ENCODE assay signal across 11 mouse cellular contexts in the genomic region with DNA sequence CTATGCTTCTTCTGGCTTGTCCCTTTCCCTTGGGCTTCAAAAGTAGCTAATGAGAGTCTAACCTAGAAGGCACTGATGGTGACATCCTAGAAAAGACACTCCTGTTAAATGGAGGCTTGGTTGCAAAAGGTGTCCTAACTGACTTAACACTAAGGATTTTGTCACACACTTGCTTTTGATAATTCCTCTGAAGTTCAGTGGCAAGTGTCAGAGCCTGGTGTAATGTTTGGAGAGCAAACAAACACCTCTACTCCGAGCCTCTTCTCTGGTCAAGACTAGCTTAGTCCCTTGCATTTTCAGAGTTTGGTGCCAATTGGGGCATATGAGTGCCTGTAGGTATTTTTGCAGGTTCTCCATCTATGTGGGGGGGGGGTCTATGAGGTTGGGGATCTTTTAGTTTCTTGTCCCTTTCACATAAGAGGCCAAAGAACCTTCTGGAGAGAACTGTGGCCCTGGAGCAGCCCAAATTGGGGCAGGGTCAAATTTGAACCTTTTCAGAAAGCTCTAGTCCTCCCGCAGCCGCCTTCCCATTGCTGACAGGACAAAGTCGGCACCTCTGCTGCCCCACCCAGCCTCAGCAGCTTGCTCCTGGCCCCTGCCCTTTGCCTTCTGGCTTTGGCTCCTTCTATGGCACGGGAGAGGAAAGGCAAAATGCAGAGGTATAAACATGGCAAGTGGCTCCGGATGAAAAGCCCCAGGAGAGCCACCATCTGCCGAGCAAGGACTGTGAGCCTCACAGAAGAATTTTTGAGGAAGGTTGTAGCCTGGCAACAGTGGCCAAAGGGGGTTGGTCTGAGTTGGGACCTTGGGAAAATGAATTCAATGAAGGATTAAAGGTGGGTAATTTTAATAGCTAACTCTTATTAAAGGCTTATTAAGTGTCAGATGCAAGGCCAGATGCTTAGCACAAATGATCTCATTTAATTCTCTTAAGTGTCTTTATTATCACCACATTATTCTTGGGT. TPM values are rescaled to one million over a fixed set of nuclear protein-coding genes. Genes with fewer than 3 reads are reported as not detected.
A peak's percentile ranks its signal among the peaks of the same experiment; 100 is the strongest.
DNase-seq lines count a peak whose midpoint lies in the region; ATAC-seq and TF ChIP-seq lines count a peak whose summit lies in the region.
"Had no signal": no experiment of that assay in that cellular context is flagged by ENCODE, and none has a peak within 500 bp of the region (broad histone marks: within the 10 kb centered on the region; RNA-seq: fewer than 3 reads in every experiment).

No protein-coding gene starts in this region.

- no peak overlapping the region; the same call in 1 of the 2 replicates for H3K4me3 ChIP-seq in kidney, embryonic 14.5 days (ENCODE audit: low read length)
- no peak overlapping the region for H3K4me3 ChIP-seq in midbrain, embryonic 12.5 days
- no peak overlapping the region for H3K4me3 ChIP-seq in midbrain, embryonic 14.5 days (replicated peaks; ENCODE audit: low read depth, low read length)
- no peak overlapping the region for H3K4me3 ChIP-seq in intestine, postnatal 0 days (ENCODE audit: low read depth, low read length)
- H3K4me3 ChIP-seq in stomach, postnatal 0 days (ENCODE audit: low read depth, low read length): no peak overlapping the region
- H3K4me3 ChIP-seq: erythroblast, embryonic 14.5 days; heart, embryonic 12.5 days; neural tube, embryonic 13.5 days had no signal

- H3K9me3 ChIP-seq in kidney, embryonic 14.5 days (ENCODE audit: control insufficient read depth, low read length): no peaks in the 10 kb centered on the region
- H3K9me3 ChIP-seq in midbrain, embryonic 12.5 days: no peaks in the 10 kb centered on the region
- no peaks in the 10 kb centered on the region for H3K9me3 ChIP-seq in midbrain, embryonic 14.5 days (ENCODE audit: control insufficient read depth, low read length)
- H3K9me3 ChIP-seq in intestine, postnatal 0 days (ENCODE audit: control insufficient read depth): no peaks in the 10 kb centered on the region
- H3K9me3 ChIP-seq in stomach, postnatal 0 days (ENCODE audit: control insufficient read depth, low read length): no peaks in the 10 kb centered on the region
- H3K9me3 ChIP-seq: heart, embryonic 12.5 days; hindbrain, embryonic 15.5 days; neural tube, embryonic 13.5 days had no signal

- no peak overlapping the region for H3K27ac ChIP-seq in kidney, embryonic 14.5 days (ENCODE audit: low read depth, low read length)
- no peak overlapping the region for H3K27ac ChIP-seq in midbrain, embryonic 12.5 days (replicated peaks)
- no peak overlapping the region for H3K27ac ChIP-seq in midbrain, embryonic 14.5 days (replicated peaks; ENCODE audit: low read depth, low read length)
- peak overlapping the region; percentile 21; the same call in 1 of the 2 replicates for H3K27ac ChIP-seq in intestine, postnatal 0 days (ENCODE audit: low read depth, low read length)
- peak overlapping the region; percentile 81 for H3K27ac ChIP-seq in stomach, postnatal 0 days (replicated peaks)
- H3K27ac ChIP-seq: hindbrain, embryonic 15.5 days; neural tube, embryonic 13.5 days had no signal

- H3K36me3 ChIP-seq in kidney, embryonic 14.5 days (ENCODE audit: control insufficient read depth, insufficient read depth, low read length): no peaks in the 10 kb centered on the region
- no peaks in the 10 kb centered on the region for H3K36me3 ChIP-seq in midbrain, embryonic 12.5 days
- no peaks in the 10 kb centered on the region for H3K36me3 ChIP-seq in midbrain, embryonic 14.5 days (ENCODE audit: control insufficient read depth, insufficient read depth, low read length)
- no peaks in the 10 kb centered on the region for H3K36me3 ChIP-seq in intestine, postnatal 0 days (ENCODE audit: control insufficient read depth, insufficient read depth)
- H3K36me3 ChIP-seq in stomach, postnatal 0 days (ENCODE audit: control insufficient read depth, insufficient read depth, low read length): no peaks in the 10 kb centered on the region
- H3K36me3 ChIP-seq: heart, embryonic 12.5 days; hindbrain, embryonic 15.5 days; neural tube, embryonic 13.5 days had no signal

- no peaks in the 10 kb centered on the region for H3K4me1 ChIP-seq in kidney, embryonic 14.5 days (ENCODE audit: control insufficient read depth, insufficient read depth, low read length)
- peaks cover 10% of the 10 kb centered on the region; the same call in 1 of the 2 replicates for H3K4me1 ChIP-seq in midbrain, embryonic 12.5 days
- peaks cover 6% of the 10 kb centered on the region; the same call in 1 of the 2 replicates for H3K4me1 ChIP-seq in midbrain, embryonic 14.5 days (ENCODE audit: control insufficient read depth, insufficient read depth, low read length)
- H3K4me1 ChIP-seq in intestine, postnatal 0 days (replicated peaks; ENCODE audit: control insufficient read depth, insufficient read depth, low read length): no peaks in the 10 kb centered on the region
- no peaks in the 10 kb centered on the region for H3K4me1 ChIP-seq in stomach, postnatal 0 days (replicated peaks; ENCODE audit: control insufficient read depth, insufficient read depth)

- no peak for TF ChIP-seq CTCF in intestine, postnatal 0 days (IDR thresholded peaks at IDR 0.05; ENCODE audit: low read depth)
- no peak for TF ChIP-seq CTCF in stomach, postnatal 0 days (IDR thresholded peaks at IDR 0.05; ENCODE audit: low read depth)

- no peak for TF ChIP-seq EP300 in stomach, postnatal 0 days (optimal IDR thresholded peaks at IDR 0.05)

- H3K27me3 ChIP-seq in kidney, embryonic 14.5 days (ENCODE audit: control insufficient read depth, insufficient read depth, low read length): no peaks in the 10 kb centered on the region
- peaks cover 65% of the 10 kb centered on the region for H3K27me3 ChIP-seq in midbrain, embryonic 12.5 days
- no peaks in the 10 kb centered on the region for H3K27me3 ChIP-seq in midbrain, embryonic 14.5 days (ENCODE audit: control insufficient read depth, insufficient read depth, low read length)
- no peaks in the 10 kb centered on the region for H3K27me3 ChIP-seq in intestine, postnatal 0 days (replicated peaks; ENCODE audit: control insufficient read depth, insufficient read depth, low read length)
- H3K27me3 ChIP-seq in stomach, postnatal 0 days (ENCODE audit: control insufficient read depth, insufficient read depth, low read length): no peaks in the 10 kb centered on the region

- H3K4me2 ChIP-seq in kidney, embryonic 14.5 days (replicated peaks; ENCODE audit: low read depth, low read length): peak overlapping the region; percentile 38; the same call in 1 of the 2 replicates
- no peak overlapping the region for H3K4me2 ChIP-seq in midbrain, embryonic 12.5 days (replicated peaks)
- no peak overlapping the region for H3K4me2 ChIP-seq in midbrain, embryonic 14.5 days (ENCODE audit: low read length)
- H3K4me2 ChIP-seq in intestine, postnatal 0 days (replicated peaks; ENCODE audit: low read depth): 0 out of 2 replicates have a peak overlapping the region, but pooled peaks have one; percentile 9
- no peak overlapping the region; the same call in 1 of the 2 replicates for H3K4me2 ChIP-seq in stomach, postnatal 0 days (replicated peaks; ENCODE audit: low read depth)

- no peak for DNase-seq in kidney, adult 11 months
- no peak for DNase-seq in midbrain, embryonic 14.5 days
- DNase-seq in stomach, postnatal 0 days (ENCODE audit: low spot score): no peak
- no peak for DNase-seq in left cerebral cortex, adult 18-20 months (ENCODE audit: low spot score in 2 of 2)

- no peak for ATAC-seq in kidney, embryonic 14.5 days (ENCODE audit: low FRiP score, low TSS enrichment)
- ATAC-seq in midbrain, embryonic 12.5 days (ENCODE audit: low FRiP score, low read depth): peak; percentile 52; the same call in 1 of the 2 replicates
- ATAC-seq in midbrain, embryonic 14.5 days (ENCODE audit: low FRiP score, low TSS enrichment): no peak; the same call in 1 of the 2 replicates
- ATAC-seq in intestine, postnatal 0 days: 0 out of 2 replicates have a peak, but pooled peaks have one; percentile 56
- no peak for ATAC-seq in stomach, postnatal 0 days (ENCODE audit: low FRiP score, low TSS enrichment)

- 54% methylated on average over 7 of the region's 7 CpGs for WGBS in kidney, embryonic 14.5 days
- WGBS in midbrain, embryonic 12.5 days: 37% methylated on average over 7 of the region's 7 CpGs
- WGBS in midbrain, embryonic 14.5 days: 39% methylated on average over 7 of the region's 7 CpGs
- 36% methylated on average over 7 of the region's 7 CpGs for WGBS in intestine, postnatal 0 days
- WGBS in stomach, postnatal 0 days: 40% methylated on average over 7 of the region's 7 CpGs

- no peak overlapping the region for H3K9ac ChIP-seq in kidney, embryonic 14.5 days (ENCODE audit: low read depth, low read length)
- H3K9ac ChIP-seq in midbrain, embryonic 12.5 days (replicated peaks): no peak overlapping the region
- H3K9ac ChIP-seq in midbrain, embryonic 14.5 days (replicated peaks; ENCODE audit: low read length): no peak overlapping the region
- no peak overlapping the region for H3K9ac ChIP-seq in intestine, postnatal 0 days (ENCODE audit: low read depth, low read length)
- H3K9ac ChIP-seq in stomach, postnatal 0 days (ENCODE audit: low read length): no peak overlapping the region
- H3K9ac ChIP-seq: heart, embryonic 12.5 days; hindbrain, embryonic 15.5 days had no signal

RNA-seq across cellular contexts. Expression of a gene that starts 55.6 kb away (rescaled TPM):
- polyA plus RNA-seq in kidney, embryonic 14.5 days (2014; fragmentation: Nextera tagmentation; extraction: Ambion mirVana): 47.4 and 58.2 TPM in 2 replicates
- 61.4 and 66.6 TPM in 2 replicates for polyA plus RNA-seq in midbrain, embryonic 12.5 days (2016; fragmentation: Nextera tagmentation; extraction: Ambion mirVana)
- polyA plus RNA-seq in midbrain, embryonic 14.5 days (2014; fragmentation: Nextera tagmentation; extraction: Ambion mirVana): 85.6 and 85.8 TPM in 2 replicates
- 8.5 TPM in 2 replicates for polyA plus RNA-seq in intestine, postnatal 0 days (2015; fragmentation: Nextera tagmentation; extraction: Ambion mirVana)
- polyA plus RNA-seq in stomach, postnatal 0 days (2015; fragmentation: Nextera tagmentation; extraction: Ambion mirVana): 18.2 and 18.3 TPM in 2 replicates
- total RNA-seq in left cerebral cortex, adult 18-20 months (2021): 10 to 100 TPM; 70.2 to 78.6 TPM

Comparison
In these comparisons a context has a peak if more than half of its experiments do, and no peak if none do; other contexts are left out.
1. ATAC-seq: peak in midbrain, embryonic 12.5 days (single experiment) and intestine, postnatal 0 days (single experiment); none in kidney, embryonic 14.5 days (single experiment), midbrain, embryonic 14.5 days (single experiment) and stomach, postnatal 0 days (single experiment).
2. H3K27ac ChIP-seq: peak in intestine, postnatal 0 days (single experiment) and stomach, postnatal 0 days (single experiment); none in kidney, embryonic 14.5 days (single experiment), midbrain, embryonic 12.5 days (single experiment) and midbrain, embryonic 14.5 days (single experiment).
3. H3K4me2 ChIP-seq: peak in kidney, embryonic 14.5 days (single experiment) and intestine, postnatal 0 days (single experiment); none in midbrain, embryonic 12.5 days (single experiment), midbrain, embryonic 14.5 days (single experiment) and stomach, postnatal 0 days (single experiment).